Mouse (Mus musculus) urinary bladder, postnatal 10 days (tissue): Measurements from ENCODE around the gene Lgr6.

Experiments used
- DNase-seq: peaks from one replicate; pipeline ENCODE4 v3.0.0; 2022; ENCODE audit warnings: low spot score

Lgr6 gene

DNA sequence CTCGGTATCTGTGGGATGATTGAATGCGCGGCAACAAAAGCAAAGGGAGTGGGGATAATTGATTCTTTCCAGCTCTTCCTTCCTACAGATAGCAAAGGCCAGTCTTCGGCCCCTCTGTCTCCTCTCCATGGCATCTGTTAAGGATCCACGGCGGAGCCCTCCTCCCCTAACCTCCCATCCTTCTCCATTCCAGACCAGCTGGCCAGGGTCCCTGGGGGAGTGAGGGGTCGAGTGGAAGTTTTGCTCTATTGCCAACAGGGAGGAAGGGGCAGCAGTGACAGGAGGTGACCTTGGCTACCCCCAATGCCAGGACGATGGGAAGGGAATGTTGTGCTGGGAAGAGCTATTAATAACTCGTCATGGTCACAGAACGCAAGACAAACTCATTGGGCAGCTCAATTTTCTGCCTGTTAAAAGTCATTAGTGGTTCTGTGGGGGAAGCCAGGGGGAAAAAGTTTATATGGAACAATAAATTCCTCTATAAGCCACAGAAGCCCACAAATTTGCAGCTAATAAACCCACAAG, 90.1 kb downstream of the Lgr6 start:
- DNase-seq = no peak

- DNase-seq = no peak
These were observed 92.6 kb downstream of the Lgr6 start for GRCm38 (mm10) chr1:135012472-135012871.

- no peak for DNase-seq
These were observed 93.2 kb downstream of the Lgr6 start for GRCm38 (mm10) chr1:135011912-135012311.

DNA sequence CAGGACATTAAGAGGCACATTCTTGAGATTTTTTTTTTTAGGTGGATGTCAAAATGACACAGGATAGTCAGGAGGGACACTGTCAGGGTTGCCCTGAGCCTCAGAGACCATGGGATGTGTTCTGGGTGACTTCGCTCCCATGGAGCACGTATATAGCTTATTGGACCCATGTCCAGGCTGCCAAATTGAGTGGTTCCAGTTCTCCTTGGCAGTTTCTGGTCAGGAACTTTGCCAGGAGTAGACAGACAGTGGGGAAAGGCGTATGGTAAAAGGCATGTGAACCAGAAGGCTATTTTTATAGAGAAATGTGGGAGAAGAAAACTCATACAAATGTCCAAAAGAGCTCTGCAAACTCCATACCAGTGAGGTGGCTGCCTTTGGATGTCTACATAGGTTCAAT, 95.2 kb downstream of the Lgr6 start:
- no peak for DNase-seq

DNA sequence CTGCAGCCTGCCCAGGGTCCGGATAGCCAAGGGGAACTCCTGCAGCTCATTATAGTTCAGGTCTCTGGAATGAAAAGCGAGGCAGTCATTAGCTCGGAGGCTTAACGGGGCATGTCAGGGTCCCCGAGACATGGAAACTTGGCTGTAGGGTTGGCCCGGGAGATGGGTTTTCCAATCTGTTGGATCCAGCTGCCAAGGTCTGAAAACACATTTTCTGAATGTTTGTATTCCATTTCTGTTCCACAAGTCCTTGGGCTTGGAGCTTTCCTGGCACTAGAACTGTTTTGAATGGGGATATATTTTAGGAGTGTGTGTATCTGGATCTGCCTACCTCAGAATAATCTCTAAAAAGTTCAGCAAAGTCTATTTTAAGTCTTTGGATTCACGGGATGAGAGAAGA, 99.4 kb downstream of the Lgr6 start:
- no peak for DNase-seq

DNA sequence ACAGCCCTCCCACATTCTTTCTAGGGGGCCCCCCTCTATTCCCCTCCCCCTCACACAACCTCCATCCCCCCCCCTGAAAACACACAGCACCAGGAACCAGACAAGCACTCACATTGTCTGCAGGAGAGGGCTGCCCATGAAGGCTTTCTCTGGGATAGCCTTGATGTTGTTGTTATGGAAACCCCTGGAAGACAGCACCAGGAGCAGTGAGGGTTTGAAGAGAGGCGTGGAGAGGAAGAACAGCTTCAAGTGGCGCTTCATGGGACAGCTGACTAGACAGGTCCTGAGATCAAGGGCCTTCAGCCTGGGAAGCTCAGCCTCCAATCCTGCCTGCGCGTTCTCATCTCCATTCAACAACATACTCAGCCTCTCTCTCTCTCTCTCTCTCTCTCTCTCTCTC, 101.7 kb downstream of the Lgr6 start:
- DNase-seq = no peak

- DNase-seq = no peak
These were observed 104.5 kb downstream of the Lgr6 start for GRCm38 (mm10) chr1:135000527-135000926.

GRCm38 (mm10) chr1:134998231-134998630, 106.8 kb downstream of the Lgr6 start:
- no peak for DNase-seq

- DNase-seq = no peak
These were observed 107.5 kb downstream of the Lgr6 start for GRCm38 (mm10) chr1:134997568-134997967.

GRCm38 (mm10) chr1:134996471-134996870, 108.6 kb downstream of the Lgr6 start:
- no peak for DNase-seq

- no peak for DNase-seq
These were observed 109.1 kb downstream of the Lgr6 start for GRCm38 (mm10) chr1:134995954-134996353.

DNA sequence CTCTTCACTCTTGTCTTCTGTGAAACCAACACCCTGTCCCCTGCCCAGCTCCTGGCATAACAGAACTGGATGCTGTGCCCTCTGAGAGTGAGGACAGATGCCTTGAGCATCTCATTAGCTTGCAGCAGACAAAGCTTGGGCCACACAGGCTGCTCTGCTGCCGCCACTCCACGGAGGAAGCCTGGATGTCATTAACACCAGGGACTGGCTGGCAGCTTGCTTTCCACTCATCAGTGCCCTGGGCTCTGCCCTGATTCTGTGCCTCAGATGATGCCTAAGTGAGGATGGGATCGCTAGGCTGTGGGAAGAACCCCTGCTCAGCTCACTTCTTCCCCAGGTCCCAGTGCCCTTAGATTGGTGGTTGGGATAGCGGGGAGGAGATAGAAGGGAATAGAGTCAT, 109.6 kb downstream of the Lgr6 start:
- no peak for DNase-seq

- no peak for DNase-seq
These were observed 110.3 kb downstream of the Lgr6 start for GRCm38 (mm10) chr1:134994739-134995138.

DNA sequence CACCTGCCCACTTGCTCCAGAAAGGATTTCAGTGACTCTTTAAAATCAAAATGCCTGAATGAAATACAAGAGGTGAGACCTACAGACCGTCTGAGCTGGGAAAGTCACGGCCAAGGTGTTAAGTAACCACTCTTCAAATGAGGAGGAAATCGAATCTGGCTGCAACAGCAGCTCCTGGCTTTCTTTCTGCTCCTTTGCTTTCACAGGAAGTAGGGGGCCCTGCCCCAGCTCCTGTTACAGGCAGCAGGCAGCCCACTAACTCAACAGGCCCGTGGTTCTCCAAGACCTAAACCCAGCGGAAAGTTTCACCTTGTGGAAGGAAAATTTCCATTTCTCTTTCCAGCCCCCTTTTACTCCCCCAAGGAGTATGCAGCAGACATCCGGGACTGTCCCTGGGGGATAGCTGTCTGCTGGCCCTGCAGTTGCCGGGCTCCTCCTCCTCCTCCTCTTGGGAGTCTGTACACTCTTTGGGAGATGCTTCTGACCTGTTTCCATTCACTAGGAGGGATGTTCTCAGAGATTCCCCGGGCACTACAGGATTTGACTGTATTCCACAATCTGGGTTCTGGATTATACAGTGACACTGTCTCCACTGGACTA, 112.9 kb downstream of the Lgr6 start:
- no peak for DNase-seq

DNA sequence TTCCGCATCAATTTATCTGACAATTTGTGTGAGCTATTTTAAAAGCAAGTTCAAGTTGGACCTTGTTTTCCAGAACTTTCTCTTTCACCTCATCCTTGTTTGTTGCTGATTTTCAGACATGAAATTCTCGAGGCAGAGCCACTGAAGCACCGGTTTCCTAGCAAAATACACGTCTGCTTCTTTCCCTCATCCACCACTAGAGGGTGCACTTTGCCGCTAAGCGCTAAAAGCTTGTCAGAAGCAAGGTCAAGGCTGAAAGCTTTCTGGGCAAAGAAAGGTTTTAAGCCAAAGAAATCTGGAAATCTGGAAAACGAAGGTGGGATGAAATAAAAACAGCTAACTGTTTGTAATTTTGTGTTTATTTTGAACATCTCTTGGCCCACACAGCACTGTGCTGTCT, 115.7 kb downstream of the Lgr6 start:
- DNase-seq = no peak

DNA sequence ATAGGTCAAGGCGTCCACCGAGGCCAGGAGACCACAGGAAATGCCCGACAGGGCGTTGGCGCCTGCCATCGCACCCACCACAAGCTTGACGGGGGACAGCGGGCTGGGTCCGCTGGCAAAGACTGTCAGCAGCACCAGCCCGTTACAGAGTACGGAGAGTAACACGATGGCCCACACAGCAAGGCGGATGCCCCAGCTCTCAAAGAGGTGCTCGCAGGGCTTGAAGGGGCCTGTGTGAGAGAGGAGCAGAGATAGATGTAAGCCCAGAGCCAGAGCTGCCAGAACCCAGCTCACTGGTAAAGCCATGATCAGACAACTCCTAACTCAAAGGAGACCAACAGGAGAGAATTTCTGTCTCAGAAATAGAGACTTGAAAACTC, 117.1 kb downstream of the Lgr6 start:
- DNase-seq = no peak

DNA sequence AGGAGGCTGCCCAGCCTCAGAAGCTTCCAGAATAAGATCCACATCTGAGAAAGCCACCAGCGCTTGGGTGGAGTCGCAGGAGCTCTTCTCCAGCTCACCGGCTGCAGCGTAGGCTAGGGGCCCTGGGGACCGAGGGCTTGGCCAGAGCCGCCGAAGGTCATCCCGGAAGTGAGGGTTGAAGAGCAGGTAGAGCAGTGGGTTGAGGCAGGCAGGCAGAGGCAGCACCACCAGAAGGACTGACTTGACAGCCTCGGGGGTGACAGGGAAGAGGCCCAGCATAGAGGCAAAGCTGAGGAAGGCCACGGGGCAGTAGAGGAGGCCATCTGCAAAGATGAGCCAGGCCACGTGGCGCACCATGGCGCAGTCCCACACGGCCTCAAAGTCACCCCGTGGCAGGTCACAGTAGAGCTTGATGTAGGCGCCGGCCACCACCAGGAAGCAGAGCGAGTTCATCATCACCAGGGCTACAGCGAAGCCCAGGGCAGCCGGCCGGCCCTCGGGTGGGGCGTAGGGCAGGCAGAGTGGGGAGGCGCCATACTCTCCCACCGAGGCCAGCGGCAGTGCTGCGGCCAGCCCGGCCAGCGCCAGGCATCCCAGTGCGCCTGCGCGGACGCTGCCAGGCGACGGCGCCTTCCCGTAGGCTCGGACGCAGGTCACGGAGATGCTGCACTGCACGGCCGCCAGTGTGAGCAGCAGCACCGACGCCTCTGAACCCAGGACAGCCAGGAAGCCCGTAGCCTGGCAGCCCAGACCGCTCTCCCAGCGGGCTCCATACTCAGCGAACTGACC, 117.7 kb downstream of the Lgr6 start:
- DNase-seq = no peak

DNA sequence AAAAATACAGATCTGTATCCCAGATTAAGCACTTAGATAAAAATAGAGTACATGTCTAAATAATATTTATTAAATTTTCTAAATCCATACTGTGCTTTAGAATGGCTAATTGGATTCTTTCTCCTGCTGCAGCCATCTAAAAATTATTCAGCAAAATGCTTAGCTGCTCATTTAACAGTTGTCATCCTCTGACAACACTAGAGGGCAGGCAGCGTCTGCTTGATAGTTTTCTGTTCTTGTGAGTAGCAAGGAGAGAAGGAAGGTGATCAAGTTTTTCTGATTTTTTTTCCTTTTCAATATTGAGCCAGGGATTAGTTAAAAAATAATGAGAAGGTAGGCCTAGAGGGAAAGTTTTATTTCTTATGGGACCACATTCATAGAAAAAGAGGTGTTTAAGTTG, 132.2 kb downstream of the Lgr6 start:
- DNase-seq = no peak

GRCm38 (mm10) chr1:134965430-134965829, 139.6 kb downstream of the Lgr6 start:
- DNase-seq = no peak

DNA sequence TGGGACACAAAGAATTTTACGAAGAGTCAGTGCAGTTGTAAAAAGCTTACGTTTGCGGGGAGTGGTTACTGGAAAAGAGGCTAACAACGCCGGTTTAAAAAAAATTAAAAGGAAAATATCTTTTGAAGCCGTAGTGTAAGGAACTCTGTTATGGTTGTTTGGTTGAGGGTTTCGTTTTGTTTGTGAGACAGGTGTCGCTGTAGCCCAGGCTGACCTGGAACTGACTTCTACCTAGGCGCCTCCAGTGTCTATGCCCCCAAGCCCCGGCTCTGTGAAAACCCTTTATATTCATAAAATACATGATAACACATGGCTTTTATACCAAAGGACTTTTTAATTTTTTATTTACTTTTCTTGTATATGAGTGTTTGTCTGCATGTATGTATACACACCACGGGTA, 142.3 kb downstream of the Lgr6 start:
- no peak for DNase-seq

DNA sequence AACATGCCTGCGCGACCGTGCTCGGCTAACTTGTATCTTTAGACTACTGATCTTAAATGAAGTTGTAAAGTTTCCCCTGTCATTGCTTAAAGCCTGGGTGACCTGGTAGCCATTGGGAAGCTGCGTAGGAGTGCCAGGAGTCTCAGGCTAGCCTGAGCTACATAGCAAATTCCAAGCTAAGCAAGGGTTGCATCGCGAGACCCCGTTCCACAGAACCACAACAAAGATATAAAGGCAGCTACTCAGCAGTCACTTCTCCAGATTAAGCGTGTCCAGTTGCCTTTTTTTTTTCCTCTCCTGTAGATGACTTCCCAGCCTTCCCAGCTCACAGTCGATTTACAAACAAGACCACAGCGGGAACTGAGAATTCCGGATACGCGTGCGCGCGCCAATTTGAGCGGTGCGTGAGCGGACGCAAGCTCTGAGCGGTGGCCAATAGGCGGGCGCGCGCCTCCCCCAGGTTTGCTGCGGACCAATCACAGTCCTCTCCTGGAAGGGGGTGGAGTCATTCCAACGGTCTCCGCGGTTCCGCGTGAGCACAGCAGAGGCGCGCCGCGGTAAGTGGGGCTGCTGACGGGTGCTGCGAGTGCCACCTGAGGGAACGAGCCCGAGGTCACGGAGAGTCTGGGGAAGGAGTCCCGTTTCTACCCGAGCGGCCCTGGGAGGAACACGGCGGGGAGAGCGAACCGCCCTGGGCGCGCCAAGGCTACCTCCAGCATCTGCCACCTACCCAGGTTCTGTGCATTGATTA, 142.8 kb downstream of the Lgr6 start, which contains the start of gene Ube2t:
Gene Ube2t, plus strand, starts transcription at position 513 of the 751 bp plus-strand sequence.
- DNase-seq = peak; percentile 77

- no peak for DNase-seq
These were observed 144.4 kb downstream of the Lgr6 start for GRCm38 (mm10) chr1:134960634-134961033.

DNA sequence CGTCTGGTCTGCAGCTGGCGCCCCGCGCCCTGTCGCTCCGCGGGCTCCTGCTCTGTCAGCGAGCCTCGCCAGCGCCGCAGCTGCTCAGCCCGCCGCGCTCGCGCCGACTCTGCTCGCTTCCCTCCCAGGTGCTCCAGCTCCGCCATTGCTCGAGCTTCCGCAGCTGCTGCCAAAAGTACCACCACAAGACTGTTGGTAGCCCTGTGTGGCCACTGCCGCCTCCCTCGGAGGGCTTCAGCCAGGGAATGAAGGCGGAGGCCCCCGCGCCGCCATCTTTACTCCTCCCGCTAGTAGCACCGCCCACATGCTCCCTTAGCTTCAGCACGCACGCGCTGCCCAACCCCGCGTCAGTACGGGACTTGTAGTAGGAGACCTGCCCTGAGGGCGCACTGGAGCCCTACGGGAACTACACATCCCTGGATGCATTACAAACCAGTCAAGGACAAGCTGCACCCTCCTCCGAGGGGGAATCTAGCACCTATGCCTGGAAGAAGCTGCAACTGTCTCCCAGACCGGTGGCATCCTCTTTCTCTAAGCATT, 149.4 kb downstream of the Lgr6 start, which contains the start of gene Ppp1r12b:
Gene Ppp1r12b, minus strand, starts transcription at position 306 of the 540 bp plus-strand sequence.
- peak; percentile 73 for DNase-seq
